Mouse (Mus musculus) bone marrow macrophage, adult 2 months (primary cell): Measurements from ENCODE around the gene Sox5.

Source experiments
- CTCF ChIP-seq: IDR thresholded peaks from 2 replicates; pipeline ENCODE4 v1.5.1; 2012; ENCODE audit warnings: low read depth, mild to moderate bottlenecking, low read length, moderate library complexity
- POLR2A ChIP-seq: IDR thresholded peaks from 2 replicates; pipeline ENCODE4 v1.6.1; 2012; ENCODE audit warnings: mild to moderate bottlenecking, low read depth, low read length, borderline replicate concordance

- TF ChIP-seq POLR2A: no peak
- TF ChIP-seq CTCF: no peak
Observed at GRCm38 (mm10) chr6:144515905-144516304, 265.9 kb downstream of the Sox5 start.
